Mouse (Mus musculus) small intestine, adult 2 months (tissue): ENCODE measurements around the gene Cdh12.
"Not testable (repeated sequence)": the region's sequence is repeated elsewhere in the genome, so short reads cannot be mapped to it uniquely, and the experiment has no call there.

Experiments used
- CTCF ChIP-seq: fragments of 200-500 bp; IDR thresholded peaks from 2 replicates; pipeline ENCODE4 v1.5.1; 2012; ENCODE audit warnings: low read depth, mild to moderate bottlenecking, control low read depth, inconsistent platforms, low read length, moderate library complexity, mixed read lengths; ENCODE audit not compliant: insufficient replicate concordance, insufficient read length; ENCODE audit errors: extremely low read depth
- POLR2A ChIP-seq: fragments of 200-500 bp; IDR thresholded peaks from 2 replicates; pipeline ENCODE4 v1.6.1; 2012; ENCODE audit warnings: low read depth, mild to moderate bottlenecking, control low read depth, inconsistent platforms, low read length, moderate library complexity

DNA sequence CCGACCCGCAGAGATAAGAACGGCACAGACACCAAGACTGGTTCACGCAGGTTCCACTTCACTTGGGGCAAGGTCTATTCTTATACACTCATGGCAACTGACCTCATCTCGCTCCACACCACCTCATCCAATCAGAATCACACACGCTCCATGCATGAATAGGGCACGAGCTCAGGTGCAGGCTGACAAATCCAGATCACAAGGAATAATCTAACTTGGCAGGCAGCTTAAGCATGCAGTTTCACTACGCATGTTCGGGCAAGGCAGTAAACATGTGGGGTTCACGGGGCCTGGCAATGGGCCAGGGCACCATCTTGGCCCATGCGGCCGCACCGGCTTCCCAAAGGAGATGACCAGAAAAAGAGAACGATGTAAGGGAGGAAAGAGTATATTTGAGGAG is 942.4 kb downstream of the Cdh12 start:
- not testable (repeated sequence) for TF ChIP-seq POLR2A, CTCF
